Mouse (Mus musculus) heart, adult 2 months (tissue): ENCODE data around the gene Dpm3.
A peak's percentile ranks its signal among the peaks of the same experiment; 100 is the strongest.

Experiments
- CTCF ChIP-seq: fragments of 200-600 bp; IDR thresholded peaks from 2 replicates; pipeline ENCODE4 v1.8.1; 2022; ENCODE audit warnings: antibody characterized with exemption, mild to moderate bottlenecking, moderate library complexity
- EP300 ChIP-seq: fragments of 200-500 bp; IDR thresholded peaks from 2 replicates; pipeline ENCODE4 v1.6.1; 2011; ENCODE audit warnings: low read depth, low read length, control low read depth; ENCODE audit not compliant: insufficient read depth
- POLR2A ChIP-seq: fragments of 200-500 bp; IDR thresholded peaks from 2 replicates; pipeline ENCODE4 v1.6.1; 2011; ENCODE audit warnings: mild to moderate bottlenecking, low read depth, low read length, control low read depth; ENCODE audit not compliant: insufficient read depth

- TF ChIP-seq POLR2A (peak; percentile 74), CTCF (no peak), EP300 (peak; percentile 87)
These were observed 3.3 kb downstream of the Dpm3 start for GRCm38 (mm10) chr3:89262417-89262816.
